Mouse (Mus musculus) heart, postnatal 25 days (tissue): Measurements from ENCODE around the gene Ubash3b. TPM values are rescaled to one million over a fixed set of nuclear protein-coding genes. Genes with fewer than 3 reads are reported as not detected.

ENCODE experiments used
- DNase-seq: peaks from one replicate; pipeline ENCODE4 v3.0.0; 2022; ENCODE audit warnings: low spot score
- intact Hi-C: fragments of 180-260 bp; cut with DNase I; formaldehyde crosslinking; loops from one replicate; pipeline ENCODE4 v1.15.1; 2025
- total RNA-seq, 2 experiments: library from RNA; stranded (reverse); gene quantifications; 2 replicates each; pipeline ENCODE4 v1.2.3; 2021

Ubash3b gene
- total RNA-seq, 2 experiments from 2014 or later = 0.99 to 1.5 TPM

GRCm38 (mm10) chr9:41108324-41109180 is 52.9 kb downstream of the Ubash3b start:
- intact Hi-C loops = no loop called here
- peak; percentile 39 for DNase-seq

GRCm38 (mm10) chr9:41105201-41105643 is 56.3 kb downstream of the Ubash3b start:
- DNase-seq = no peak
- intact Hi-C loops = no loop called here

- intact Hi-C loops = no loop called here
- no peak for DNase-seq
Measured at GRCm38 (mm10) chr9:41103722-41104121, 57.8 kb downstream of the Ubash3b start.

- no peak for DNase-seq
- intact Hi-C loops = no loop called here
Measured at GRCm38 (mm10) chr9:41102613-41103012, 58.9 kb downstream of the Ubash3b start.

GRCm38 (mm10) chr9:41099897-41100296 is 61.6 kb downstream of the Ubash3b start:
- no peak for DNase-seq
- intact Hi-C loops = no loop called here

- intact Hi-C loops = no loop called here
- no peak for DNase-seq
Measured at GRCm38 (mm10) chr9:41099067-41099466, 62.4 kb downstream of the Ubash3b start.

GRCm38 (mm10) chr9:41098065-41098464 is 63.4 kb downstream of the Ubash3b start:
- no peak for DNase-seq
- intact Hi-C loops = no loop called here

- intact Hi-C loops = no loop called here
- DNase-seq = no peak
Measured at GRCm38 (mm10) chr9:41091993-41092392, 69.5 kb downstream of the Ubash3b start.

- intact Hi-C loops = no loop called here
- DNase-seq = no peak
Measured at GRCm38 (mm10) chr9:41091187-41091586, 70.3 kb downstream of the Ubash3b start.

GRCm38 (mm10) chr9:41087831-41088383 is 73.6 kb downstream of the Ubash3b start:
- no peak for DNase-seq
- intact Hi-C loops = no loop called here

- intact Hi-C loops = no loop called here
- peak; percentile 55 for DNase-seq
Measured at GRCm38 (mm10) chr9:41084191-41084901, 77.2 kb downstream of the Ubash3b start.

GRCm38 (mm10) chr9:41083386-41084055 is 78.0 kb downstream of the Ubash3b start:
- DNase-seq = no peak
- intact Hi-C loops = no loop called here

GRCm38 (mm10) chr9:41082891-41083290 is 78.6 kb downstream of the Ubash3b start:
- no peak for DNase-seq
- intact Hi-C loops = no loop called here

- no peak for DNase-seq
- intact Hi-C loops = no loop called here
Measured at GRCm38 (mm10) chr9:41080877-41081276, 80.6 kb downstream of the Ubash3b start.

- no peak for DNase-seq
- intact Hi-C loops = no loop called here
Measured at GRCm38 (mm10) chr9:41079428-41080155, 81.9 kb downstream of the Ubash3b start.

- no peak for DNase-seq
- intact Hi-C loops = no loop called here
Measured at GRCm38 (mm10) chr9:41078198-41078597, 83.3 kb downstream of the Ubash3b start.

- no peak for DNase-seq
- intact Hi-C loops = no loop called here
Measured at GRCm38 (mm10) chr9:41076150-41076549, 85.3 kb downstream of the Ubash3b start.

GRCm38 (mm10) chr9:41075528-41075927 is 86.0 kb downstream of the Ubash3b start:
- intact Hi-C loops = no loop called here

GRCm38 (mm10) chr9:41073196-41074009 is 88.1 kb downstream of the Ubash3b start:
- DNase-seq = no peak
- intact Hi-C loops = no loop called here

More at GRCm38 (mm10) chr9:41075528-41075927, 86.0 kb downstream of the Ubash3b start:
- no peak for DNase-seq
